Mouse (Mus musculus): ENCODE measurements around the gene Cdca7l. TPM values are rescaled to one million over a fixed set of nuclear protein-coding genes. Genes with fewer than 3 reads are reported as not detected.

The Cdca7l gene
- polyA plus RNA-seq, 1 experiment: 12.4 TPM

DNA sequence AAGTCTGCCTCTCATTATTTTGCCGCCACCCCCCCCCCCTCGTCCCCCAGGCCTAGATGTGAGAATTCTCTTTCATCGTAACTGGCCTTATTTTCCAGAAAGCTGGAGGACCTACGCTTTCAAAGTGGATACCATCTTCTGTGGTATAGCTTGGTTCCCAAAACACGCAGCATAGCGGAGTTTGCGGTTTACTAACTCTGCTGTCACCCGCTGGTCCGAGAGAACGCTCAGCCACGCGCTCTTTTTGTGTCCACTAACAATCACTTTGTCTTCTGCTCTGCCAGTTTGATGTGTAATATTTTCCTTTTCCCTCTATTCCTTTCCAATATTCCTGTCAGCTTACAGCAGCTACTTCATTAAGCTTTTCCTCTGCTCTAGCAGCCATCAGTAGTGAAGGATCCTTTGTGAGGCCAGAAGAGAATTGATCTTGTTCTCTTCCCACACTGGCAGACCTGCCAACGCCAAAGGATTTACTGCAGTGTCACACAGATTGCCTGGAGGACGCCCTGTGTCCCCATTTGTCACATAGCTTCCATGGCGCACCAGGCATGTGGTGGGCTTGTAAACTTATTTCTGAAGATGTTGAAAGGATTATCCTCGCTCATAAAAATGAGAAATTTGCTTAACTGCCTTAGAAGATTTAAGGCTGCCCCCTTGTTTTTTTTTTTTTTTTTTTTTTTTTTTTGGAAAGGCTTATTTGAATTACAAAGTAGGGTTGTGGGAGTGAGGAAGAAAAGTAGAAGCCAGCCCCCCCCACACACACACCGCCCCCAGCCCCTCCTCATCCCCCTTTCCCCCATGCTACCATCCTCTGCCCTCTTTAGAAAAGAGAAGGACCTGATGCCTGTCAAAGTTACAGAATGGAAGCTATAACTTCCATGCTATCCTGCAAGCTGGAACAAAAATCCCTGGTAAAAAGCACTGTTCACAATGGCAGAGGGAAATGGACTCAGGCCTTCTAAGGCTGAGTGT is 4.6 kb downstream of the Cdca7l start:
- Histone ChIP-seq H3K27ac (ENCODE audit: insufficient read depth, low read length) (no peak overlapping the region), H3K4me1 (ENCODE audit: control insufficient read depth, insufficient read depth, low read length) (no peaks in the 10 kb centered on the region; the same call in 1 of the 2 replicates), H3K4me3 (ENCODE audit: insufficient read depth, low read length) (no peak overlapping the region)
- TF ChIP-seq CTCF (IDR thresholded peaks at IDR 0.05; ENCODE audit: borderline replicate concordance, insufficient read depth, low read length) (no peak), POLR2A (IDR thresholded peaks at IDR 0.05; ENCODE audit: low read depth, low read length) (no peak)

- TF ChIP-seq CTCF (IDR thresholded peaks at IDR 0.05; ENCODE audit: borderline replicate concordance, insufficient read depth, low read length): no peak
- no peak for TF ChIP-seq POLR2A (IDR thresholded peaks at IDR 0.05; ENCODE audit: low read depth, low read length)
- H3K4me3 ChIP-seq (ENCODE audit: insufficient read depth, low read length): no peak overlapping the region
- no peaks in the 10 kb centered on the region; the same call in 1 of the 2 replicates for H3K4me1 ChIP-seq (ENCODE audit: control insufficient read depth, insufficient read depth, low read length)
Observed at GRCm38 (mm10) chr12:117809327-117810017, 5.4 kb downstream of the Cdca7l start.

DNA sequence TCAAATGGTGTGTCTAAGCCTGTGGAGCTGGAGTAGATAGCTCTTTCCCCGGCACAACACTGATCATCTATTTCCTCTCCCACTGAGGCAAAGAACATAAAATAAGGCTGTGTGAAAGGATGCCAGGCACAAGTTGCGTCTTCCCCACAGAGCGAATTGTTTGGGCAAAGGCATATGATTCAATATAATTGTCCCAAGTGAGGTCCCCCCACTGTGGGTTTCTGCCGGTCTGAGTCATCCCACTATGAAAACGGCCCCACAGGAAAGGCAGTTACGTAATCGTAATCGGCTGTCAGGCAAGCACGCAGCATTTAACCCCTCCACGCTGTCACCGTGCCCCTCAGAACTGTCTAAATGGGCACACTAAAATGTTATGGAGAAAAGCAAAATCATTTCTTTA is 6.0 kb downstream of the Cdca7l start:
- TF ChIP-seq POLR2A (IDR thresholded peaks at IDR 0.05; ENCODE audit: low read depth, low read length) (no peak), CTCF (IDR thresholded peaks at IDR 0.05; ENCODE audit: borderline replicate concordance, insufficient read depth, low read length) (no peak)
- Histone ChIP-seq H3K4me3 (ENCODE audit: insufficient read depth, low read length) (no peak overlapping the region), H3K4me1 (ENCODE audit: control insufficient read depth, insufficient read depth, low read length) (no peaks in the 10 kb centered on the region; the same call in 1 of the 2 replicates), H3K27ac (ENCODE audit: insufficient read depth, low read length) (no peak overlapping the region)

More at GRCm38 (mm10) chr12:117809327-117810017, 5.4 kb downstream of the Cdca7l start:
- no peak overlapping the region for H3K27ac ChIP-seq (ENCODE audit: insufficient read depth, low read length)

DNA sequence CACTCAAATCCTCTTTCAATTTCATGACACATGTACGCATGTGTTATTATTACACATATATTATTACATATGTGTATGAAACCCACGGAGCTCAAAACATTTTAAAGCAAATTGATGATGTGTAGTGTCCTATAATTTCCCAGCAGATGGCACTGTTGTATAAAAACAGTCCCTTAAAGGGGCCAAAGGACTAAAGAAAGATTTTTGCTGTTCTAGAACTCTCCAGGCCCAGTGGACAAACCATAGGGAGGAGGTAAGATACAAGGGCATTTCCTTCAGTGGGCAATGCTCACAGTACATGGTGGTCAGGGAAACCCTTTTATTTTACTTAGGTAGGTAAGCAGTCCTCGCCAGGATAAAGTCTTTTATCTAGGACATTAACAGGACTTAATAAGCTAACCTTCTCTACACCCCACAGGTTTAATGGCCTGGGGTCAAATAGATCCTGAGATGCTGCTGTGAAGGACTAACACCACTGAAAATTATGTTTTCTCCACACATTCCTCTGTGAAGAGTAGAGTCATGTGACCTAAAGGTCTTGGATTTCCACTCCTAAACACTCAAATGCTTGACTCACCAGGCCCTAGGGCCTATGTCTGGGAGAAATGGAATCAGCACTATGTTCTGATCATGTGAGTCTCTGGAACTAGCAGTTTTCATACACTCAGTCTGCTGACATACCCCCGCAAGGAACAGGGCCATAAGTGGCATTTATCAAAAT is 16.2 kb downstream of the Cdca7l start:
- Histone ChIP-seq H3K4me3 (ENCODE audit: insufficient read depth, low read length) (no peak overlapping the region), H3K4me1 (ENCODE audit: control insufficient read depth, insufficient read depth, low read length) (no peaks in the 10 kb centered on the region), H3K27ac (ENCODE audit: insufficient read depth, low read length) (no peak overlapping the region)
- no peak for TF ChIP-seq CTCF (IDR thresholded peaks at IDR 0.05; ENCODE audit: borderline replicate concordance, insufficient read depth, low read length)

DNA sequence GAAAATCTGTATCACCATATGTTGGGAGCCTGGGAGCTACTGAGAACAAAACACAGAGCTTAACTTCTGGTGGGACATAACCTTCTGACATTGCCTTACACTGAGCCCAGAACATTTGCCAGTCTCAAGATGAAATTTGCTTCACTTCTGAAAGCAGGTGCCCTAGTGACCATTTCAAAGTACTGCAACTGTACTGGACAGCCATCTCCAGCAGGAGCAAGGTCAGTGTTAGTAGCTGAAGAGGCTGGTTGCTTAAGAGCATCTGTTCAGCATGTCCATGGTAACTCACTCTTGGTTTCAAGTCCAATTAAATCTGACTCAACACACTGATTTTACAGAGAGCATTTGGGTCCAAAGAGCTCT is 16.8 kb downstream of the Cdca7l start:
- TF ChIP-seq CTCF (IDR thresholded peaks at IDR 0.05; ENCODE audit: borderline replicate concordance, insufficient read depth, low read length) (no peak), POLR2A (IDR thresholded peaks at IDR 0.05; ENCODE audit: low read depth, low read length) (no peak)
- Histone ChIP-seq H3K27ac (ENCODE audit: insufficient read depth, low read length) (no peak overlapping the region), H3K4me3 (ENCODE audit: insufficient read depth, low read length) (no peak overlapping the region), H3K4me1 (ENCODE audit: control insufficient read depth, insufficient read depth, low read length) (no peaks in the 10 kb centered on the region)

DNA sequence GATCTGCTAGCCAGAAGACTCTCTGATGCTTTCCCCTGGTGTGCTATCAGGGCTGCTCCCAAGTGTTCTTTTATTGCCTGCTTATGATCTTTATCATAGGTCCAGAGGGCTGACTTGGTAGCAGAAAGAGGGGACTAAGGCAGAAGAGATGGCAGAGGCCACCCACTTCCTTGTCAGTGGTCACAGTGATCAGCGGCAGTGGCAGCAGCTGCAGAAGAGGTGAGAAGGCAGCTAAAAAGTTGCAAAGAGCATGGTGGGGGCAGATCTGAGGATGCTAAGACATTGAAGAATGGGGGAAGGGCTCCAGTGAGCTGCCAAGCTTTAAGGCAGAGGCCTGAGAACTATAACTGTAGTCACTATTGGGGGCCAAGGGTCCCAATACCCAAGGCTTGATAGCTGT is 17.3 kb downstream of the Cdca7l start:
- no peaks in the 10 kb centered on the region for H3K4me1 ChIP-seq (ENCODE audit: control insufficient read depth, insufficient read depth, low read length)
- TF ChIP-seq POLR2A (IDR thresholded peaks at IDR 0.05; ENCODE audit: low read depth, low read length) (no peak), CTCF (IDR thresholded peaks at IDR 0.05; ENCODE audit: borderline replicate concordance, insufficient read depth, low read length) (no peak)
- no peak overlapping the region for H3K4me3 ChIP-seq (ENCODE audit: insufficient read depth, low read length)
- no peak overlapping the region for H3K27ac ChIP-seq (ENCODE audit: insufficient read depth, low read length)

DNA sequence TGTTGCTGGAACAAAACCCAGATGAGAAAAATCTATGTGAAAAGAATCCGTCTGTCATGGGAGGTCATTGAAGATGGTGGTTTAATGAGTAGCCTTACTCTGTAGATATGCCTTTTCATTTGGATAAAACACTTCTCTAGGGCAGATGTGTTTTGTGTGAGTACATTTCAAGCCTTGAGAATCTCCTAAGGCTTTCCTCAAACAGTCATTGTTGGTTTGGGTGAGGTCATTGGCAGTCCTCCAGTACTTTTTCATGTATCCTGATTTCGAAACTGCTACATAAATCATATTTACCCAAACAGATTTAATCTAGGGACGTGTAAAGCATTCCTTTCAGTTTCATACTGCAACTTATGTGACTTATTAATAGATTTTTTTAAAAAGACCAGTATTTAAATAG is 24.3 kb downstream of the Cdca7l start:
- no peak overlapping the region for H3K27ac ChIP-seq (ENCODE audit: insufficient read depth, low read length)
- no peak overlapping the region for H3K4me3 ChIP-seq (ENCODE audit: insufficient read depth, low read length)
- H3K4me1 ChIP-seq (ENCODE audit: control insufficient read depth, insufficient read depth, low read length): no peaks in the 10 kb centered on the region
- no peak for TF ChIP-seq POLR2A (IDR thresholded peaks at IDR 0.05; ENCODE audit: low read depth, low read length)
- no peak for TF ChIP-seq CTCF (IDR thresholded peaks at IDR 0.05; ENCODE audit: borderline replicate concordance, insufficient read depth, low read length)

- TF ChIP-seq POLR2A (IDR thresholded peaks at IDR 0.05; ENCODE audit: low read depth, low read length) (no peak), CTCF (IDR thresholded peaks at IDR 0.05; ENCODE audit: borderline replicate concordance, insufficient read depth, low read length) (no peak)
- no peak overlapping the region for H3K27ac ChIP-seq (ENCODE audit: insufficient read depth, low read length)
- H3K4me1 ChIP-seq (ENCODE audit: control insufficient read depth, insufficient read depth, low read length): no peaks in the 10 kb centered on the region
- no peak overlapping the region for H3K4me3 ChIP-seq (ENCODE audit: insufficient read depth, low read length)
Observed at GRCm38 (mm10) chr12:117831351-117831961, 27.4 kb downstream of the Cdca7l start.

GRCm38 (mm10) chr12:117832190-117832589 is 28.1 kb downstream of the Cdca7l start:
- H3K27ac ChIP-seq (ENCODE audit: insufficient read depth, low read length): no peak overlapping the region
- TF ChIP-seq CTCF (IDR thresholded peaks at IDR 0.05; ENCODE audit: borderline replicate concordance, insufficient read depth, low read length) (no peak), POLR2A (IDR thresholded peaks at IDR 0.05; ENCODE audit: low read depth, low read length) (no peak)
- H3K4me1 ChIP-seq (ENCODE audit: control insufficient read depth, insufficient read depth, low read length): no peaks in the 10 kb centered on the region
- H3K4me3 ChIP-seq (ENCODE audit: insufficient read depth, low read length): no peak overlapping the region
